Comparison of ENCODE assay signal across 9 mouse cellular contexts in the genomic region with DNA sequence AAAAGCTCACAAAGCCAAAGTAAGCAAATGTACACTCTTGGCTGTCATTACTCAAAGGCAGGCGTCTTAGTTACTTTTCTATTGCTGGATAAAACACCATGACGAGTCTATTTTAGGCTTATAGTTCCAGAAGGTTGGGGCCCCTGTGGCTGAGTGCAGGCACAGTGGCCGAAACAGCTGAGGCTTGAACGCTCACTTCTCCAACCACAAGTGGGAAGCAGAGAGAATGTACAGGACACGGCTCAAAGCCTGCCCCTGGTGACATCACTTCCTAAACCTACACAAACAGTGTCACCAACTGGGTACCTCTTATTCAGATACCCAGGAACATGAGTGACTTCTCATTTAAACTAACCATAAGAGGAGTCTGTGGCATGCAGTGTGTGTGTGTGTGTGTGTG. TPM values are rescaled to one million over a fixed set of nuclear protein-coding genes. Genes with fewer than 3 reads are reported as not detected.
DNase-seq lines count a peak whose midpoint lies in the region; ATAC-seq lines count a peak whose summit lies in the region.
"Had no signal": no experiment of that assay in that cellular context is flagged by ENCODE, and none has a peak within 500 bp of the region (broad histone marks: within the 10 kb centered on the region; RNA-seq: fewer than 3 reads in every experiment).

No protein-coding gene starts in this region.

- peak; percentile 9 for DNase-seq in layer of hippocampus, adult 11-12 months (ENCODE audit: low spot score)
- DNase-seq in layer of hippocampus, adult 18-20 months (ENCODE audit: low spot score in 2 of 2), result no peak
- peak; percentile 16 for DNase-seq in NIH3T3 (ENCODE audit: low read depth)
- peak; percentile 11 to 22 for DNase-seq in spleen, postnatal 14 days (ENCODE audit: low spot score in 2 of 2)
- no peak for DNase-seq in embryo, embryonic 10 days (ENCODE audit: low spot score)
- DNase-seq in layer of hippocampus, postnatal 36 days, result no peak
- no peak for DNase-seq in adipocyte (ENCODE audit: low spot score)

- ATAC-seq in hematopoietic stem cell, adult 5-6 weeks (replicated peaks in 1 of 2; ENCODE audit: insufficient read depth in 1 of 2, low FRiP score in 2 of 2, low TSS enrichment in 1 of 2, low read depth in 1 of 2, poor library complexity in 2 of 2, severe bottlenecking in 2 of 2), result peak; percentile 94 to 96
- ATAC-seq: forebrain, embryonic 15.5 days had no signal

RNA-seq across cellular contexts. Expression of a gene that starts 26.5 kb away (rescaled TPM):
- 10 to 100 TPM; 38.6 to 43.4 TPM for total RNA-seq in layer of hippocampus, adult 18-20 months (2021)
- total RNA-seq in hematopoietic stem cell, adult 5-6 weeks (2017), result 78.3 and 83.3 TPM in 2 replicates
- 10 to 100 TPM; 37.4 to 41.9 TPM for total RNA-seq in layer of hippocampus, postnatal 36 days (2021)

Comparison
In these comparisons a context has a peak if more than half of its experiments do, and no peak if none do; other contexts are left out.
1. DNase-seq: peak in layer of hippocampus, adult 11-12 months (single experiment), NIH3T3 (single experiment) and spleen, postnatal 14 days (2 of 2); none in layer of hippocampus, adult 18-20 months (0 of 2), embryo, embryonic 10 days (single experiment), layer of hippocampus, postnatal 36 days (0 of 2) and adipocyte (single experiment).